Mouse (Mus musculus): Measurements from ENCODE around the gene Prkch.

GRCm38 (mm10) chr12:73712122-73712521 lies 127.5 kb downstream of the Prkch start:
- TF ChIP-seq CTCF (IDR thresholded peaks at IDR 0.05; ENCODE audit: borderline replicate concordance, extremely low read depth, insufficient read depth, insufficient read length) (no peak), POLR2A (IDR thresholded peaks at IDR 0.05; ENCODE audit: borderline replicate concordance, extremely low read depth, insufficient read depth, insufficient read length, poor library complexity, severe bottlenecking) (no peak)

All from brain, embryonic 14.5 days (tissue).